In genomic region chr16:22655812-22656211, GRCm38 (mm10) we compare ENCODE assay signal across 8 mouse cellular contexts. TPM values are rescaled to one million over a fixed set of nuclear protein-coding genes. Genes with fewer than 3 reads are reported as not detected.
DNase-seq lines count a peak whose midpoint lies in the region; ATAC-seq lines count a peak whose summit lies in the region.
"Had no signal": no experiment of that assay in that cellular context is flagged by ENCODE, and none has a peak within 500 bp of the region (broad histone marks: within the 10 kb centered on the region; RNA-seq: fewer than 3 reads in every experiment).

No protein-coding gene starts in this region.

- no peak overlapping the region for H3K27ac ChIP-seq in forebrain, embryonic 14.5 days (ENCODE audit: low read depth, low read length)
- H3K27ac ChIP-seq in macrophage = peak overlapping the region; percentile 28
- H3K27ac ChIP-seq: limb, embryonic 15.5 days had no signal

- no peaks in the 10 kb centered on the region for H3K9me3 ChIP-seq in forebrain, embryonic 14.5 days (replicated peaks; ENCODE audit: control insufficient read depth, low read length)
- H3K9me3 ChIP-seq: limb, embryonic 15.5 days had no signal

- peaks cover 26% of the 10 kb centered on the region for H3K27me3 ChIP-seq in forebrain, embryonic 14.5 days (replicated peaks; ENCODE audit: control insufficient read depth, insufficient read depth, low read length)

- WGBS in forebrain, embryonic 14.5 days = 5% methylated on average over 11 of the region's 11 CpGs
- 2% methylated on average over 11 of the region's 11 CpGs for WGBS in macrophage (ENCODE audit: missing documents)

- H3K9ac ChIP-seq in forebrain, embryonic 14.5 days (ENCODE audit: low read length) = no peak overlapping the region
- H3K9ac ChIP-seq: limb, embryonic 15.5 days had no signal

- no peak for ATAC-seq in forebrain, embryonic 14.5 days

- H3K4me2 ChIP-seq in forebrain, embryonic 14.5 days (ENCODE audit: low read length) = peak overlapping the region; percentile 86

- no peaks in the 10 kb centered on the region for H3K36me3 ChIP-seq in forebrain, embryonic 14.5 days (ENCODE audit: control insufficient read depth, insufficient read depth, low read length)
- H3K36me3 ChIP-seq in macrophage (ENCODE audit: inconsistent target) = no peaks in the 10 kb centered on the region
- H3K36me3 ChIP-seq: limb, embryonic 15.5 days had no signal

- H3K79me2 ChIP-seq in macrophage (ENCODE audit: inconsistent target) = no peaks in the 10 kb centered on the region

- peak overlapping the region; percentile 45; the same call in 1 of the 2 replicates for H3K4me3 ChIP-seq in forebrain, embryonic 14.5 days (ENCODE audit: low read depth, low read length)
- peak overlapping the region; percentile 42 for H3K4me3 ChIP-seq in macrophage (ENCODE audit: inconsistent target)

- peak; percentile 16 for DNase-seq in retina, postnatal 1 day
- no peak for DNase-seq in retina, embryonic 14.5 days (ENCODE audit: low spot score)
- no peak for DNase-seq in forebrain, embryonic 14.5 days (ENCODE audit: low spot score)
- no peak for DNase-seq in ovary, postnatal 14 days (ENCODE audit: low spot score)
- DNase-seq in gastrocnemius, postnatal 10 days = no peak
- DNase-seq in kidney, postnatal 14 days = no peak

- H3K4me1 ChIP-seq in forebrain, embryonic 14.5 days (ENCODE audit: control insufficient read depth, insufficient read depth, low read length) = peaks cover 3% of the 10 kb centered on the region; the same call in 1 of the 2 replicates

RNA-seq across cellular contexts. Expression of gene Dgkg, which starts 1.2 kb away (rescaled TPM):
- 2.1 and 3.0 TPM in 2 replicates for polyA plus RNA-seq in forebrain, embryonic 14.5 days (2014; fragmentation: Nextera tagmentation; extraction: Ambion mirVana)
- total RNA-seq in macrophage (2018; cell fraction: chromatin; rRNA removed) = 1 to 10 TPM in 13 of 26 experiments, under 1 TPM in 11, not detected in 2; 0.25 to 2.1 (median 1.3) TPM
- total RNA-seq in macrophage (2018; cell fraction: cytosol; rRNA removed) = under 1 TPM in 25 of 26 experiments, not detected in 1; 0.06 to 0.38 (median 0.20) TPM
- 1 to 10 TPM in 11 of 26 experiments, under 1 TPM in 15; 0.25 to 3.8 (median 0.71) TPM for total RNA-seq in macrophage (2018; cell fraction: nucleus; rRNA removed)
- polyA plus RNA-seq in macrophage (2018) = 0.11 to 0.28 TPM (median 0.17 TPM) in 3 replicates
- under 1 TPM; 0.82 to 0.88 TPM for total RNA-seq in gastrocnemius, postnatal 10 days (2021)
